Mouse (Mus musculus): Measurements from ENCODE around the gene Ndufb5. TPM values are rescaled to one million over a fixed set of nuclear protein-coding genes. Genes with fewer than 3 reads are reported as not detected.
"Not testable (repeated sequence)": the region's sequence is repeated elsewhere in the genome, so short reads cannot be mapped to it uniquely, and the experiment has no call there.

Ndufb5 gene
- 100 to 1,000 TPM; 193 to 207 TPM for total RNA-seq (2021)

- DNase-seq: peak; percentile 98 to 99
Measured at GRCm38 (mm10) chr3:32736244-32737171, at the start of gene Ndufb5. TSS of gene Ndufb5 (plus strand) at chr3:32736990.

- DNase-seq: no peak
Measured at GRCm38 (mm10) chr3:32687156-32687555, 49.6 kb upstream of the Ndufb5 start.

- DNase-seq: no peak
Measured at GRCm38 (mm10) chr3:32689567-32689999, 47.2 kb upstream of the Ndufb5 start.

GRCm38 (mm10) chr3:32690008-32690407, 46.8 kb upstream of the Ndufb5 start:
- no peak for DNase-seq

GRCm38 (mm10) chr3:32690901-32691300, 45.9 kb upstream of the Ndufb5 start:
- DNase-seq: no peak

- no peak for DNase-seq
Measured at GRCm38 (mm10) chr3:32691841-32692240, 44.9 kb upstream of the Ndufb5 start.

- no peak for DNase-seq
Measured at GRCm38 (mm10) chr3:32694211-32694610, 42.6 kb upstream of the Ndufb5 start.

GRCm38 (mm10) chr3:32694737-32695582, 41.8 kb upstream of the Ndufb5 start:
- no peak for DNase-seq

GRCm38 (mm10) chr3:32695583-32695980, 41.2 kb upstream of the Ndufb5 start:
- DNase-seq: no peak

- peak; percentile 90 to 91 for DNase-seq
Measured at GRCm38 (mm10) chr3:32698228-32698863, 38.4 kb upstream of the Ndufb5 start.

- DNase-seq: not testable (repeated sequence)
Measured at GRCm38 (mm10) chr3:32704021-32704420, 32.8 kb upstream of the Ndufb5 start.

- DNase-seq: not testable (repeated sequence)
Measured at GRCm38 (mm10) chr3:32704632-32705031, 32.2 kb upstream of the Ndufb5 start.

GRCm38 (mm10) chr3:32705647-32706348, 31.0 kb upstream of the Ndufb5 start, which contains the start of gene Actl6a:
TSS of gene Actl6a (plus strand) at chr3:32706298.
- not testable (repeated sequence) for DNase-seq

GRCm38 (mm10) chr3:32708052-32708367, 28.8 kb upstream of the Ndufb5 start:
- DNase-seq: no peak

- peak; percentile 96 to 97 for DNase-seq
Measured at GRCm38 (mm10) chr3:32708368-32709231, 28.2 kb upstream of the Ndufb5 start.

- no peak for DNase-seq
Measured at GRCm38 (mm10) chr3:32709388-32709787, 27.4 kb upstream of the Ndufb5 start.

GRCm38 (mm10) chr3:32713711-32714110, 23.1 kb upstream of the Ndufb5 start:
- no peak for DNase-seq

GRCm38 (mm10) chr3:32717403-32717802, 19.4 kb upstream of the Ndufb5 start:
- not testable (repeated sequence) for DNase-seq

- no peak for DNase-seq
Measured at GRCm38 (mm10) chr3:32718271-32718670, 18.5 kb upstream of the Ndufb5 start.

GRCm38 (mm10) chr3:32724191-32724590, 12.6 kb upstream of the Ndufb5 start:
- DNase-seq: no peak

GRCm38 (mm10) chr3:32725951-32726350, 10.8 kb upstream of the Ndufb5 start:
- no peak for DNase-seq
